Mouse (Mus musculus): ENCODE data around the gene H2-Ob.

The H2-Ob gene

DNA sequence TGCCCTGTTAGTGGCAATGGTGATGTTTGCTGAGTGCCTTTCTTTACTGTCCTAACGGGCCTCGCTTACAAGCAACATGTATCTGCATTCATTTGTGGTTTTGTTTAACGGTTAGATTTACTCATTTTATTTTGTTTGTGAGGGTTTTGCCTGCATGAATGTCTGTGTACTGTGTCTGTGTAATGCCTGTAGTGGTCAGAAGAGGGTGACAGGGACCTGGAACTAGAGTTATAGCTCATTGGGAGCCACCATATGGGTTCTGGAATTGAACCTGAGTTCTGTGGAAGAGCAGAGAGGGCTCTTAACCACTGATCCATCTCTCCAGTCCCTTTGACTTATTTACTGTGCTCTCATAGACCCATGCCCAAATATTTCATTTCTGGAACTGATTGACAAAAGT is 8.3 kb downstream of the H2-Ob start:
- DNase-seq: peak; percentile 40 to 42

DNA sequence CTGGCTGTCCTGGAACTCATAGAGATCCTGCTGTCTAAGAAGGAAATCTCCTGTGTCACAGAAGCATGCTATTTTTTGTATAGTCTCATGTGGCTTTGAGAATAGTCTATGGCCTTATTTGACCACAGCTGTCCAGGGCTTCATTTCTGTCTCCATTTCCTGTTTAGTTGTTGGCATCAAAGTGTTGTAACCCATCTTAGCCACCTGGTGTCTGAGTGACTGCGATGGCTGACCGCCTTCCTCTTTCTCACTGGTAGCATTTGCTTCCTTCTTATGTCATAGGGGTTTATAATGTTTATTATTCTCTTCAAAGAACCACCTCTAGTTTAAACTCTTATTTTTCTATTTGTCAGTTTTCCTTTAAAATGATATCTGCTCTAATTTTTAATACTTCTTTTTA is 10.1 kb downstream of the H2-Ob start:
- peak; percentile 53 to 55 for DNase-seq

DNA sequence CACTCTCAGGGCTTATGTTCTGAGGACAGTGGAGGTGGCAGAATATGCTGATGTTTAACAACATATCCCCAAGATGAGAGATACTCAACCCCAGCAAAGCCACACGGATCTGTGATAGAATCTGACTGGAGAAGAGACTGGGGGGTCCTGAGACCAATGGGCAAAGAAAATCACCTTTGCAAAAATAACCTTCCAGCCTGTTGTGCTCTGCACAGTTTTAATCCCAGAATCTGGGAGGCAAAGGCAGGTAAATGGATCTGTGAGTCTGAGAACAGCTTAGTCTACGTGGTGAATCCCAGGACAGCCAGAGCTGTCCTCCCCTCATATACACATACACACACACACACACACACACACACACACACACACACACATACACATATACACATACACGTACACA is 10.7 kb downstream of the H2-Ob start:
- peak in 1 of 2 experiments; percentile 1 for DNase-seq

DNA sequence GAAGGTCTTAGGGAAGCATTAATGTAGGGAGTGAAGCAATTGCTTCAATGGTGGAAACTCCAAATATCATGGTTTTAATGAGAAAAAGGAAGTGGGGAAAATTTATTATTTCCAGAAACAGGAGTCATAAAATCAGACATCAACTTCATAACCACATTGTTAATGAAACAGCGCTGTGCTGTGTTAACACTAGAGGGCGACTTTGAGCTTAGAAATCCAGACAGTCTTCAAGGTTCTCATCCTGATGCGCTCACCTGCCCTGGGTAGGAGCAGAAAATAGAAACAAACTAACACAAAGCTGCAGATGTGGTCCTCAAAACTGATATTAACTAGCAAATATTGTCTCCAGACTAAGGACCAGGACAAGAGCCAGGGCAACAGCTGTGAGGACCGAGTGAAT is 11.2 kb downstream of the H2-Ob start:
- DNase-seq: peak; percentile 70 to 75

DNA sequence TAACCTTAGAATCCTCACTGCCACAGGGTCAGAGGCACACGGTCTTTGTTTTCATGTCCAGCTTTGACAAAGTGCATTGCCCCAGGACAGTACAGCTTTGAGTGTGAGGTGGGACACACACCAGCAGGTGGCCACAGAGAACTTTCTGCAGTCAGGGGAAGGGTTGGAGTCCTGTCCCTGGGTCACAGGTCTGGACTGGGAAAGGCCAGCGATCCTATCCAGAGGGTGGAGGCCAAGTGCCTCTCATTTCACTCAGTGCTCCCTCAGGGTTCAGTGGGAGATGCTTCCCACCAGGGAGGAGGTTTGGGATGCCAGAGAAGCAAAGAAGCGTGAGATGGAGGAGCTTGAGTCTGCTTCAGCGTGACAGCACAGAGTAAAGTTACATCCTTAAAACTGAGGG is 13.0 kb downstream of the H2-Ob start:
- DNase-seq: peak in 1 of 2 experiments; percentile 37

DNA sequence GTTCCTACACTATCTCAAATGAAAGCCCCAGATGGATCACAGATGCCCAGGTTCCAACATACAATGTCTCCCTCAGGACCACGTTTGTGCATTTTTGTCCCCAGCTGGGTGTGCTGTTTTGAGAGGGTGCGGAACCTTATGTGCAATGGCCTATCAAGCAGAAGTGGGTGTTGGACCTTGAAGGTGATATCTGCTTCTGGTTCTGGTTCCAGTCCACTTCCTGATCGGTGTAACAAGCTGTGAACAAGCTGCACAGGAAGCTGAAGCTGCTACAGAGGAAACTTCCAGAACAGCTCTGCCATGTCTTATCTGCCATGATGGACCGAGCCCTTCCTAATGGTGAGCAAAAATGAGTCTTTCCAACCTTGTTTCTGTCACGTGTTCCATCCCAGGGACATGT is 17.8 kb downstream of the H2-Ob start:
- no peak for DNase-seq

DNA sequence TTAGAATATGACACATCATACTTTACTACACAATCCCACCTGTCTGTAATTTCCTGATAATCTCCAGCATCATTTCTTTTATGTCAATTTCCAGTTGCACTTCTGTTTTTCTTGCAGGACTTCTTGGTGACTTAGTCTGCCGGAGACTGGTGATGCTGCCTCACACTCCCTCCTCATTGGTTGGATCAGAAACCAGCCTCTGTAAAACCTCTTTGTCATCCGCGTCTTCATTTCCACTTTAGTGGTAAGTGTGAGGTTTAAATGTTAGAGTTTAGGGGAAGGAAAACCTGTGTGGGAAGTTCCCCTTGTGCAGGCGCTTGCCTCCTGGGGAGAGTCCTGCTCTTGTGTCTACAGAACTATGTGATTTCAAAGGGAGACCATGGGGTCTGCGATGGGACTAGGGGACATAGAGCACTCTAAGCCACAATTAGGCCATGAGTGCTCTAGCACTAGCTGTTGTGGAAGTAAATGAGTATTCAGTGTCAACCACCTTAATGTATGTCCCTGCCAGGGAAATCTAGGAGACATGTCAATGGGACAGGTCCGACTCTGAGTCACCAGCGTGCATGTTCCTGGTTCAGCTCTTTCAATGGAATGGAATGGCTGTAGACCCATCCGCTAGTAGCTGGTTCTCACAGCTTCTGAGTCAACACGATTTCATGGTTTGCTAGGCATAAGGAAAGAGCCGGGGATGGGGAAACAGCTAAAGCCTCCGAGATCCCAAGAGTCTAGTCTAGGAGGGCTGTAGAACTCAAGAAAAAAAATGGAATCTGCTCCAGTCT is 19.1 kb downstream of the H2-Ob start, which contains the start of gene H2-Ab1:
Gene H2-Ab1, plus strand, starts transcription at position 96 of the 782 bp plus-strand sequence.
- DNase-seq: peak; percentile 98 to 99

DNA sequence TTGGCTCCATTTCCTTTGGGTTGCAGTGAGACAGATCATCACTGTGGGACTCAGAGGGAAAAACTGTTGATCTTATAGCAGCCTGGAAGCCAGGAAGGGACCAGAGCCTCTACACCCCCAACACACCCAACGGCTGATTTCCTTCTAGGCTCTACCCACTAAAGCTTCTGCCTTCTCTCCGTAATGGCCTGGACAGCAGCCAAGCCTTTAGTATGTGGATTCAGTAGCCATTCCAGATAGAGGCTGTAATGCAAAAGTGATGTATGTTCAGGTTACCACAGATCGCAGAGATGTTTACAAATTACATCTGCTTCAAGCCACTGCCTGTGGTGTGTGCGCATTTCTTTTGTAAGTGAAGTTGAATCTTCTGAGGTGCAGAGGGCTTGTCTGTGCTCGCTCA is 21.8 kb downstream of the H2-Ob start:
- peak in 1 of 2 experiments; percentile 28 for DNase-seq

DNA sequence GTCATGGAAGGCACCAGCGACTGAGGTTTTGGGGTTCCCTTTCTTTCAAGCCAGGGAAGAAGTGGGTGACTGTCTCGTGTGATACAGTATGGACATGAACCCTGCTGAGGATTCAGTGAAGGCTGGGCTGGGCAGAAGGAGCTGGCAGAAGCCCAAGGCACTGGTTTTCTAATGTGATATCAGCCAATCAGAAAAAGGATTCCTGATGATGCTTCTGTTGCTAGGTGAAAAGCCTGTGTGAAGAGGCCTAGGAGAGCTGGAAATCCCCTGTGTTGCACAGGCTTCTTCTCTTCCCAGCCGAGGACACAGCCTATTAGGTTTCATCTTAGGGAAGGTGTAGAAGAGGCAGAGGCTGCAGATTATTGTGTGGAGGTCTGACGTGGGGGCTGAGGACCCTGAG is 22.8 kb downstream of the H2-Ob start:
- DNase-seq: peak; percentile 90

DNA sequence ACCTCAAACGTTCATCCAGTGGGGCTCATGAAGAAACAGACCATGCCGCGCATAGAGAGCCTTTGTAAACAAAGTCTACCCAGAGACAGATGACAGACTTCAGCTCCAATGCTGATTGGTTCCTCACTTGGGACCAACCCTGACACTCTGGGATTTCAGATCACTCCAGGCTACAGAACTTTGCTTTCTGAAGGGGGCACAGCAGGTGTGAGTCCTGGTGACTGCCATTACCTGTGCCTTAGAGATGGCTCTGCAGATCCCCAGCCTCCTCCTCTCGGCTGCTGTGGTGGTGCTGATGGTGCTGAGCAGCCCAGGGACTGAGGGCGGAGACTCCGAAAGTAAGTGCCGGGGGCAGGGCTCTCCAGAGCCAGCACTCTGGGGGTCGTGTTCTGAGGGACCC is 24.4 kb downstream of the H2-Ob start:
- peak; percentile 91 to 92 for DNase-seq

DNA sequence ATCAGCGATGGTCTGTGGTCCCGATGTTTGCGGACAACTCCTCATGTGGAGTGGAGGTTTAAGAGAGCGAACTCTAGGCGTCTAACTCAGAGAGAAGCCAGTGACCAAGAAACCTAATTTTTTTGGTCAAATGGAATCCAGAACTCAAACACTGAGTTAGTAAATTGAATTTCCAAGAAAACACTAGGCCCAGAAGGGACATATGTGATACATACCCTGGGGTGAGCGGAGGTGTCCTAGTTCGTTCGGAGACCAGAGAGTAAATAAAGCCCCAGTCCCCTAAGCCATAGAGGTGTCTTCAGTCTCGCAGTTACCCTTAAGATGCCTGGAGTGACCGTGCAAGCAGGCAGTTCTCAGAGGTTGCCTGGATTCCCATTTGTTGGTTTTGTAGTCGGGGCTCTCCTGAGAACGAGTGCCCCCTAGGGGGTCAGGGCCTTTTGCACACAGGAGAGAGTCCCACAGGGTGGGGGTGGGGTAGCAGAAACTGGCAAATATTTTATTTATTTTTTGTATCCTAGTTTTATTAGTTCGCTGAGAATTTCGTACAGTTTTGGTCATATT is 25.2 kb downstream of the H2-Ob start:
- peak; percentile 78 for DNase-seq

DNA sequence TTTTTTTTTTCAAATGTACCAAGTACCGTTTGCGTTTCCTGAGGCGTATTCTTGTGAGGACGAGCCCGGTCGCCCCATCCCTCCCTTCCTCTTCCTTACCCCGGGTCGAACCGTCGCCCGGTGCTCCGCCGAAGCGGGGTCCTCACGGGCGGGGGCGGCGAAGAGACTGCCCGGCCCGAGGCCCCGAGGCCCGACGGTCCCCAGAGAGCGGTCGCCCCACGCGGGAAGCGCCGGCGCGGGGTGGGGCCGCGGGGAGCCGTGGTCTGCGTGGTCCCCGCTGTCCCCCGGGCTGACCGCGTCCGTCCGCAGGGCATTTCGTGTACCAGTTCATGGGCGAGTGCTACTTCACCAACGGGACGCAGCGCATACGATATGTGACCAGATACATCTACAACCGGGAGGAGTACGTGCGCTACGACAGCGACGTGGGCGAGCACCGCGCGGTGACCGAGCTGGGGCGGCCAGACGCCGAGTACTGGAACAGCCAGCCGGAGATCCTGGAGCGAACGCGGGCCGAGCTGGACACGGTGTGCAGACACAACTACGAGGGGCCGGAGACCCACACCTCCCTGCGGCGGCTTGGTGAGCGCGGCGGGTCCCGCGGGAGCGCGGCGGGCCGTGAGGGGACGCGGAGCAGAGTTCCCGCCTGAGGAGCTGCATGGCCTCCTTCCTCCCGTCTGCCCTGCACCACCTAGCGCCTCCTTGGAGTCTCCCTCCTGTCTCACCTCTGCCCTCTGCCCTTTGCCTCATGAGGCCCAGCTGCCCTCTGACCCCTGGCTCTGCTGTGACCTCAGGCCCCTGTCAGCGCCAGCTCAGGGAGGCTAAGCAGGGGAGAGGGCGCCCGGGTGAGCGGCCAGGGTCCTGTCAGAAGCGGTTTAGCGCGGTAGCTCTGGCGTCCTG is 26.0 kb downstream of the H2-Ob start:
- peak; percentile 67 to 72 for DNase-seq

DNA sequence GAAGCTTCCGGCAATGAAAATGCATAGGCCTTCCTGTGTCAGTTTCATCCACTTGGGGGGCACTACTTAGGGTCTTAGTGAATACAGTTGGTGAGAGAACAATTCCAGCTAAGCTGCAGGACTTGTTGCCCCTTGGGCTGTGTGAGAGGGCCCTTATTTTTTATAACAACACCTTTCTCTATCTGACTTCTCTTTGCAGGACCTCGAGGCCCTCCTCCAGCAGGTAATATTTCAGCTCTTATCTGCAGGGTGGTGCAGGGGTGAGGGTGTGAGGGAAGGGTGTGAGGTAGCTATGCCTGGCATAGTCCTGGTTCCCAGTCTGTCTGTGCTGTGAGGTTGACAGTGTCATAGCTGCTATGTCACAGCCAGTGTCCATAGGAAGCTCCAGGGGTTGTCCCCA is 29.6 kb downstream of the H2-Ob start:
- peak in 1 of 2 experiments; percentile 51 for DNase-seq

DNA sequence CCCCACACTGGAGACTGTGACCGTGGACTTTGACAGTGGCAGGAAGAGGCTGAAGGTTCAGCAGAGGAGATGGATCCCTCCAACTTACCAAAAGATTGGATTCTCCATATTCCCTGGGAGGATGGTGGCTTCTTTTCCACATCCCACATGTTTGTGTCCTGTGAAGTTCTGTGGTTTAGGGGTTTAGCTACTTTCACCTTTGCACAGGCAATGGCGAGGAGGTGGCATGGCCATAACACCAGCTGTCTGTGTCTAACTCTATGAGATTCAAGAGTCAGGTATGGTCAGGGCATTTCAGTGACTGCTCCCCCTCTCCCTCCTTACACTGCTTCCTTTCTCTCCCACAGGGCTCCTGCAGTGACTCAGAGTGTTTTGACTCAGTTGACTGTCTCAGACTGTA is 30.0 kb downstream of the H2-Ob start:
- DNase-seq: peak in 1 of 2 experiments; percentile 51

DNA sequence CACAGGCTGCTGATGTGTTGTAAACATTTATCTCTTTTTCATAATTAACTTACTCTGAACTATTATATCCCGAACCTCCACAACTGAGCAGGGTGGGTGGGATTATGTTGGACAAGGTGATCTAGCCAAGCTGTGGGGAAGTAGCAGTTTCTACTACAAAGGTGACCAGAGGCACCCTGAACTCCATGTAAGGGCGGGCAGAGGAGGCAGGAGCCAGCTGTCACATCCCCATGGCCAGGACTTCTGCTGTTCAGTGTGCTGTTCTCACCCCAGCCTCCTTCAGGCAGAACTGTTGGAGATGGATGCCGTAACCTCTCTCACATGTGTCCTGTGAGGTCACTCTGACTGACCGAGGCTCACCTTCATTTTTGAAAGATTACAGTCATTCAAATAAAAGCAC is 31.1 kb downstream of the H2-Ob start:
- peak; percentile 61 for DNase-seq

DNA sequence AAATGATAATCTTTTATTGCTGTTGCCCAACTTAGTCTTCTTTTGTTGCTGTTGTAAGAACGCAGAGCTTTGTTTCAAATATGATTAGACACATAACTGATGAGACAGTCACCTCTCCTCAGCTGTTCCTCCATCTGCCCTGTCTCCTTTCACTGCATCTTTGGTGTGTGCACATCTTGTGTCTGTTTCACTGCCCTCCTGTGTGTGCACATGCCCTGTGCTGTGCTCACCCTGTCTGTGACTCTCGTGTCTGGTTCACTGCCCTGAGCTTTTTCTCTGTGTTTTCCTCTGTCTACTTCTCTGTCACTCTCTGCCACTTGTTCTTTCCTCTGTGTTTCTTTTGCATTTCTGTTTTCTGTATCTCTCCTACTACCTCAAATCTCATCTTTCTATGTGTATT is 31.5 kb downstream of the H2-Ob start:
- DNase-seq: peak; percentile 60 to 65

DNA sequence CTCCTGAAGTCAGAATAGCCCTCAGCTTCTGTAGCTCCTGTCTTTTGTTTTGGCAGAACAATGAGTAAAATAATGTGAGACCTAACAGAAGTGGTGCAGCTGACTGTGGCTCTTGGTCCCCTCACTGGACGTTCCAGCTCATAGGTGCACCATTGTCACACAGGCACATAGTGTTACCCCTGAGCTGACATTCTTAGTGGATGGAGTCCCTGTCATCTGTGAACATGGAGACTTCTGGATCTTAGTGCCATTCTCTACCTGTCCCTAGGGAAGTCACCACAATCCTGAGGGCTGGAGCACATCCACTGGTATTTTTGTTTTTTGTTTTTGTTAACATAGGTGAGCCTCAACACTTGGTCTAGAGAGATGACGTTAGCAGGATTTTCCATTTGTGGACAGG is 32.2 kb downstream of the H2-Ob start:
- DNase-seq: peak; percentile 49 to 53

DNA sequence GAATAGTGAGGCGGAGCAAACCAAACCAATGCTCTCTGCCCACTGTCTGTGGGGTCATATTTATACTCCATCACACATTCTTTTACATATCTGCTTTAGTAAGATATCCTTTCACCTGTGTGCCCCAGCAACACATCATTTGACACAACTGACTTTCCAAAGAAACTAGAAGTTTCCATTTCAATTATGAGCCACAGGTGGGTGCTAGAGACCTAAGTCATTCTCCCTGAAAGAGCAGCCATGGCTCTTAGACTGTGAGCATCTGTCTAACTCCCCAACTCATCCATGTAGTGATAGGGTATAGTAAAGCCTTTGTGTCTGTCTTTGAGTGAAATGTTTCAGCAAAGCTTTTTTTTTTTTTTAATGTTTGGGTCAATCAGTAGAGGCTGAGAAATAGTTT is 33.4 kb downstream of the H2-Ob start:
- DNase-seq: no peak

DNA sequence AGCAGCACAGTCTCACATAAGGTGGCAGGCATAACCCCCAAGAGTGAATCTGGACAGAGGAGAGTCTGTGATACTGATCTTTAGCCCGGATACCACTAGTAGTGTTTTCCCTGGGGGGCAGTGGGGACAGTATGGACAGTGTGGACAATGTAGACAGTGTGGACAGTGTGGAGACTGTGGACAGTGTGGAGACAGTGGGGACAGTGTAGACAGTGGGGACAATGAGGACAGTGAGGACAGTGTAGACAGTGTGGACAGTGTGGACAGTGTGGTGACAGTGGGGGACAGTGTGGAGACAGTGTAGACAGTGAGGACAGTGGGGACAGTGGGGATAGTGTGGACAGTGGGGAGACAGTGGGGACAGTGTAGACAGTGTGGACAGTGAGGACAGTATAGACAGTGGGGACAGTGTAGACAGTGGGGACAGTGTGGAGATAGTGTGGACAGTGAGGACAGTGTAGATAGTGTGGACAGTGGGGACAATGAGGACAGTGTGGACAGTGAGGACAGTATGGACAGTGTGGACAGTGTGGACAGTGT is 41.9 kb downstream of the H2-Ob start:
- DNase-seq: no peak

DNA sequence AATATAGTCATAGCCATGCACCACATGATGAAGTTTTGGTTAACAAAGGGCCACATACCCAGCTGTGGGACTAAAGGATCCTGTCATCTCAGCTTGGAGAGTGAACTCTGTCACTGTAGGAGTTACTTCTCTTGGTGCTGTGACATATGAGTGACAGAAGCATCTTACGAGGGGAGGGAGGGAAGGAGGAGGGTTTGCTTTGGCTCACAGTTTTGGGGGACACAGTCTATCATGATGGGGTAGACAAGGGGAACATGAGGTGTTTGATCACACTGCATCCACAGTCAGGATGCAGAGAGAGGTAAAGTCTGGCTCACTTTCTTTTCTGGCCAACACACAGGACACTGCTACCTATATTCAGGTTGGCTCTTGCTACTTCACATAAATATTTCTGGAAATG is 43.1 kb downstream of the H2-Ob start:
- peak; percentile 62 to 66 for DNase-seq

DNA sequence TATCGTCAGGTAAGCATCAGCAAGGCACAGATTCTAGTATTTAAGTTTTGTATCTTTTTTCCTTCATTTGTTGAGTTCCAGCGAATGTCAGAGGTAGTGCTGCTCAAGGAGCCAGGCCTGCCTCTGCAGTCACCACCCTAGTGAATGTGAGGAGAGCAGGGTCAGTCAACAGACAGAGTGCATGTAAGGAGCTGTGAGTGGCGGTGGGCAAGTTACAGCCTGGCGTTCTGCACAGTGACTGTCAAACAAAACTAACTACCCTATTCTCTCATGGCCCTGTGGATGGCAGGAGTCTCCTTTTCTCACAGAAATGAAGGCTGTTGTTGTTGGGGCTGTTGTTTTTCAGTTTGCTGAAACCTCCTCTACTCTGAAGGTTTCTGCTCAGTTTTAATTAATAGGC is 46.7 kb downstream of the H2-Ob start:
- peak; percentile 62 to 68 for DNase-seq

DNA sequence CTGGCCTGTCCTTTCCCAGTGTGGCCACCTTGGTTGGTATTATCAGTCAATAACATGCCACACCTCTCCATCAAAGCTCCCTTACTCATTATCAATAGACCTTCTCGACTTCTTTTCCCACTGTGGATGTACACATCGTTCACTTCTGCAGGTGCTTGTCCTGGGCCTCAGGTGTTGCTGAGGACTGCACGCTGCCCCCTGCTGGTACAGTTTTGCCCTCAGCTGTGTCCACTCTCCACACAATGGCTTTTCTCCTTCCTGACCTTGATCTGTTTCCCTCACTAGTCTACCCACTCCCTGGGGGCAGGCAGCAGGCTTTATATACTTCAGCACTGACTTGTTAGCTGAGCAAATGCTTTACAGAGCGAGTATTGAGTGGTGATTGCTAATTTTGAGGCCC is 47.1 kb downstream of the H2-Ob start:
- peak; percentile 87 to 88 for DNase-seq

DNA sequence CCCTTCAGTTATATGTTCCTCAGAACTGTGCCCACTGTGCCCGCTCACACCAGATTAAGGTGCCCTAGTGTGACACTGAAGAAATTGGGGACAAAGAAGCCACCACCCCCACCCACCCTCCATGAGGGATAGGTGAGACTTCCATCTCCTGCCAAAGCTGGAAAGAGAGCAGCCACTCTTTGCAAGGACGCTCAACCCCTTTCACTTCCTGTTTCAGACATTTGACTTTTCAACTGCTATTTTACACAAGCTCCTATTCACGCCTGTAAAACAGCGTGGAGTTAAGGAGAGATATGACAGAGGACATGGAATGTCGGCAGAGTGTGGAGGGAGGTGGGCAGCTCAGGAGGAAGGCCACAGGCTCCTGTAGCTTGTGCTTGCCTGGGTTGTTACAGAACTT is 47.8 kb downstream of the H2-Ob start:
- DNase-seq: peak; percentile 65 to 69
